Mouse (Mus musculus) MEL (cell line): ENCODE measurements at regions not wholly inside any gene's neighbourhood (a gene's known extent, or its start where the extent isn't known, plus 50 kb on each side); places are given as distances from the start of the nearest gene placed in this dataset.

ENCODE experiments used
- DNase-seq: peaks from one replicate; pipeline ENCODE4 v3.0.0; 2011; ENCODE audit warnings: low read depth, low spot score
- H3K27ac ChIP-seq: 2 replicates; pipeline ENCODE4 v1.5.1; 2012; ENCODE audit warnings: low read depth, mild to moderate bottlenecking, control low read depth, low read length, moderate library complexity; ENCODE audit not compliant: control insufficient read depth
- H3K27me3 ChIP-seq, 2 experiments: fragments of 150-350 bp in 1 of 2; sonication (generic) in 1 of 2; 2 replicates each; pipeline ENCODE4 v1.6.1; 2012; ENCODE audit warnings: low read length in 2 of 2, mild to moderate bottlenecking in 2 of 2, improper control_type of control experiment in 1 of 2, moderate library complexity in 1 of 2; ENCODE audit not compliant: insufficient read depth in 2 of 2, control insufficient read depth in 1 of 2
- H3K36me3 ChIP-seq, 2 experiments: 2 replicates each; pipeline ENCODE4 v1.6.1; 2012 to 2014; ENCODE audit warnings: low read length in 2 of 2, improper control_type of control experiment in 1 of 2, inconsistent platforms in 1 of 2, mild to moderate bottlenecking in 1 of 2; ENCODE audit not compliant: insufficient read depth in 2 of 2, control insufficient read depth in 1 of 2
- H3K4me1 ChIP-seq, 2 experiments: fragments of 150-350 bp in 1 of 2; sonication (generic) in 1 of 2; 2 replicates each; pipeline ENCODE4 v1.6.1; 2012; ENCODE audit warnings: low read length in 2 of 2, improper control_type of control experiment in 1 of 2, mild to moderate bottlenecking in 1 of 2; ENCODE audit not compliant: insufficient read depth in 2 of 2, control insufficient read depth in 1 of 2
- H3K4me3 ChIP-seq, 2 experiments: fragments of 150-350 bp in 1 of 2; sonication (generic) in 1 of 2; 2 replicates each; pipeline ENCODE4 v1.5.1; 2012; ENCODE audit warnings: low read depth in 2 of 2, low read length in 2 of 2, mild to moderate bottlenecking in 2 of 2, moderate library complexity in 2 of 2, control low read depth in 1 of 2, improper control_type of control experiment in 1 of 2; ENCODE audit not compliant: control insufficient read depth in 1 of 2, insufficient read depth in 1 of 2
- H3K79me2 ChIP-seq: 2 replicates; pipeline ENCODE4 v1.6.1; 2012; ENCODE audit warnings: mild to moderate bottlenecking, low read length, moderate library complexity; ENCODE audit not compliant: control insufficient read depth, poor library complexity, insufficient read depth
- H3K9ac ChIP-seq: 2 replicates; pipeline ENCODE4 v1.6.1; 2012; ENCODE audit warnings: low read depth, mild to moderate bottlenecking, control low read depth, low read length, moderate library complexity; ENCODE audit not compliant: control insufficient read depth, poor library complexity, severe bottlenecking
- H3K9me3 ChIP-seq: fragments of 150-350 bp; sonication (generic); replicated peaks from 2 replicates; pipeline ENCODE4 v1.6.1; 2012; ENCODE audit warnings: mild to moderate bottlenecking, low read length, improper control_type of control experiment, moderate library complexity; ENCODE audit not compliant: insufficient read depth
- CHD2 ChIP-seq: IDR thresholded peaks from 2 replicates; pipeline ENCODE4 v1.6.1; 2011; ENCODE audit warnings: low read length, improper control_type of control experiment
- E2F4 ChIP-seq: IDR thresholded peaks from 2 replicates; pipeline ENCODE4 v1.6.1; 2011; ENCODE audit warnings: low read depth, low read length, improper control_type of control experiment, borderline replicate concordance
- ELF1 ChIP-seq: IDR thresholded peaks from 2 replicates; pipeline ENCODE4 v1.6.1; 2014; ENCODE audit warnings: low read depth, mild to moderate bottlenecking, inconsistent platforms, low read length, improper control_type of control experiment, moderate library complexity
- GABPA ChIP-seq: IDR thresholded peaks from 2 replicates; pipeline ENCODE4 v1.6.1; 2012; ENCODE audit warnings: low read depth, mild to moderate bottlenecking, inconsistent platforms, low read length, improper control_type of control experiment, moderate library complexity
- KAT2A ChIP-seq: conservative IDR thresholded peaks from 2 replicates; pipeline ENCODE4 v1.6.1; 2012; ENCODE audit warnings: low read depth, low read length, improper control_type of control experiment, inconsistent platforms
- MEF2A ChIP-seq: IDR thresholded peaks from 2 replicates; pipeline ENCODE4 v1.6.1; 2014; ENCODE audit warnings: low read depth, mild to moderate bottlenecking, inconsistent platforms, low read length, improper control_type of control experiment; ENCODE audit not compliant: poor library complexity, insufficient replicate concordance, severe bottlenecking; ENCODE audit errors: extremely low read depth
- MXI1 ChIP-seq: IDR thresholded peaks from 2 replicates; pipeline ENCODE4 v1.6.1; 2011; ENCODE audit warnings: mild to moderate bottlenecking, low read depth, low read length, improper control_type of control experiment
- MYC ChIP-seq: IDR thresholded peaks from 2 replicates; pipeline ENCODE4 v1.6.1; 2011; ENCODE audit warnings: low read depth, mild to moderate bottlenecking, low read length, improper control_type of control experiment, moderate library complexity
- NELFE ChIP-seq: IDR thresholded peaks from 2 replicates; pipeline ENCODE4 v1.6.1; 2011; ENCODE audit warnings: low read depth, low read length, improper control_type of control experiment
- NRF1 ChIP-seq: IDR thresholded peaks from 2 replicates; pipeline ENCODE4 v1.6.1; 2014; ENCODE audit warnings: low read depth, mild to moderate bottlenecking, inconsistent platforms, low read length, improper control_type of control experiment, moderate library complexity; ENCODE audit not compliant: poor library complexity, insufficient read depth, severe bottlenecking
- POLR2AphosphoS2 ChIP-seq: IDR thresholded peaks from 2 replicates; pipeline ENCODE4 v1.6.1; 2011; ENCODE audit warnings: low read length, improper control_type of control experiment
- RAD21 ChIP-seq: IDR thresholded peaks from 2 replicates; pipeline ENCODE4 v1.6.1; 2011; ENCODE audit warnings: mild to moderate bottlenecking, low read depth, low read length, improper control_type of control experiment
- RCOR1 ChIP-seq: IDR thresholded peaks from 2 replicates; pipeline ENCODE4 v1.6.1; 2012; ENCODE audit warnings: low read depth, mild to moderate bottlenecking, inconsistent platforms, low read length, improper control_type of control experiment
- TAL1 ChIP-seq: IDR thresholded peaks from 2 replicates; pipeline ENCODE4 v1.6.1; 2012; ENCODE audit warnings: mild to moderate bottlenecking, inconsistent platforms, low read length, moderate library complexity, mixed read lengths
- TBP ChIP-seq: IDR thresholded peaks from 2 replicates; pipeline ENCODE4 v1.8.0; 2011; ENCODE audit warnings: low read depth, low read length, improper control_type of control experiment
- TCF12 ChIP-seq: IDR thresholded peaks from 2 replicates; pipeline ENCODE4 v1.6.1; 2014; ENCODE audit warnings: low read depth, mild to moderate bottlenecking, inconsistent platforms, low read length, improper control_type of control experiment, moderate library complexity
- UBTF ChIP-seq: IDR thresholded peaks from 2 replicates; pipeline ENCODE4 v1.6.1; 2012; ENCODE audit warnings: low read depth, mild to moderate bottlenecking, inconsistent platforms, low read length, improper control_type of control experiment, moderate library complexity, borderline replicate concordance; ENCODE audit not compliant: insufficient read depth
- USF2 ChIP-seq, 2 experiments: IDR thresholded peaks; 2 replicates each; pipeline ENCODE4 v1.6.1; 2011 to 2012; ENCODE audit warnings: improper control_type of control experiment in 2 of 2, low read length in 2 of 2, borderline replicate concordance in 1 of 2, inconsistent platforms in 1 of 2, low read depth in 1 of 2, mild to moderate bottlenecking in 1 of 2; ENCODE audit not compliant: insufficient read depth in 1 of 2
- ZC3H11A ChIP-seq: IDR thresholded peaks from 2 replicates; pipeline ENCODE4 v1.6.1; 2012; ENCODE audit warnings: low read depth, mild to moderate bottlenecking, inconsistent platforms, low read length, improper control_type of control experiment
- ZNF384 ChIP-seq: IDR thresholded peaks from 2 replicates; pipeline ENCODE4 v1.6.1; 2012; ENCODE audit warnings: low read depth, mild to moderate bottlenecking, inconsistent platforms, low read length, improper control_type of control experiment

DNA sequence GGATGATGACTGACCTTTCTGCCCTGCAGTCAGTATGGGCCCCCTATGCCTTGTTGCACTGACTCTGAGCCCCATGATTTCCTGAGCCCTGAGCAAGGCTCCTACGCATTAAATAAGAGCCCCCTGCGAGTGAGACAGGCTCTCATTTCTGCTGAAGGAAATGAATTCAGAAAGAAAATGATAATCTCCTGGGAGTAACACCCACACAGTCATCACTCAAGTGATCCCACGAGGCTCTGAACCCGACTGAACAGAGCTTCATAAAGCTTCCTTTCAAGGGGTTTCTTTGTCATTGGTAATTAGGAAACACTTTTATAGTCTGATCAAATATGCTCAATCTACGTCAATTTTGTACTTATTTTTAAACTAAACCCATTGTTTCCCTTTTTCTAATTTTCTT is 330.2 kb downstream of the Olfr1505 start:
- Histone ChIP-seq H3K9me3 (no peaks in the 10 kb centered on the region), H3K4me1 (no peaks in the 10 kb centered on the region)
- TF ChIP-seq RCOR1 (no peak), UBTF (no peak)
- TF ChIP-seq, all 39 proteins: peak for 0
- Histone ChIP-seq H3K79me2 (no peaks in the 10 kb centered on the region), H3K9ac (no peak overlapping the region), H3K27ac (no peak overlapping the region), H3K36me3 (no peaks in the 10 kb centered on the region), H3K27me3 (no peaks in the 10 kb centered on the region; a peak in 1 of 4 replicates), H3K4me3 (no peak overlapping the region)
- no peak for DNase-seq

DNA sequence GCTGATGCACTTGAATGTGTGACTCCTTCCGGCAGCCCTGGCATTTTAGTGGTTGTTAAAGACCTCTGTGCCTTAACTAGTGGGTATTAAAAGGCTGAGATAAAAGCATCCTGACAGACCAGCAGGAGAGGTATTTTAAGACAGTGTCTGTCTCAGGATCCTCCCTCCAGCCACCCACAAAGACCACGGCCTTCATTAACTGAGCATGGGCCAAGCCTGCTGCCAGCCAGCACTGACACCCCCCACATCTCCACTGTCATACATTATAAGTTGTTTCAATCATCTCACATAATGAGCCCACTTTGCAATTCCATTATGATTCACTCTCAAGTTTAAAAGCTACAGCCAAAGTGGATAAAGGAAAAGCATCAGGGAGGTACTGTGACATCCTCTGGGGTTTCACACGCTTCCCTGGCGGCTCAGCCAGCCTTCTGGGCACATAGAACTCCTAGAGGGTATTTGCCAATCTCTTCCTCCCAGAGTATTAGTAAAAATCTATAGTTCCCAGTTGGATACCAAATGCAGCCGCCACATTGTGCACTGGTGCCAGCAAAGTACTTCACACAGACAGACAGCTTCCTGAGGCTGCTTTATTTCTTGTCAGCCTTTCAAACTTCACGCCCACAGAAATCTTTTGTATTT is 333.8 kb downstream of the Olfr1505 start:
- Histone ChIP-seq H3K27me3 (no peaks in the 10 kb centered on the region), H3K4me3 (no peak overlapping the region), H3K4me1 (no peaks in the 10 kb centered on the region), H3K36me3 (no peaks in the 10 kb centered on the region), H3K9ac (no peak overlapping the region), H3K27ac (no peak overlapping the region), H3K79me2 (no peaks in the 10 kb centered on the region), H3K9me3 (no peaks in the 10 kb centered on the region)
- no peak for TF ChIP-seq MYC
- no peak for TF ChIP-seq TCF12
- TF ChIP-seq TBP: no peak
- no peak for TF ChIP-seq GABPA
- no peak for TF ChIP-seq KAT2A
- TF ChIP-seq E2F4: no peak
- TF ChIP-seq UBTF: no peak
- TF ChIP-seq MEF2A: no peak
- no peak for TF ChIP-seq NRF1
- TF ChIP-seq USF2 (IDR thresholded peaks at IDR 0.05; ENCODE audit: borderline replicate concordance in 1 of 2, insufficient read depth in 1 of 2, low read depth in 1 of 2, low read length in 2 of 2): no peak
- no peak for TF ChIP-seq CHD2
- TF ChIP-seq ZNF384: no peak
- no peak for TF ChIP-seq RAD21
- no peak for TF ChIP-seq NELFE
- TF ChIP-seq POLR2AphosphoS2: no peak
- TF ChIP-seq ZC3H11A: no peak
- TF ChIP-seq TAL1: no peak
- TF ChIP-seq MXI1: no peak
- TF ChIP-seq ELF1: no peak
- no peak for DNase-seq
